17 mouse cellular contexts compared by ENCODE assay signal in the genomic region with DNA sequence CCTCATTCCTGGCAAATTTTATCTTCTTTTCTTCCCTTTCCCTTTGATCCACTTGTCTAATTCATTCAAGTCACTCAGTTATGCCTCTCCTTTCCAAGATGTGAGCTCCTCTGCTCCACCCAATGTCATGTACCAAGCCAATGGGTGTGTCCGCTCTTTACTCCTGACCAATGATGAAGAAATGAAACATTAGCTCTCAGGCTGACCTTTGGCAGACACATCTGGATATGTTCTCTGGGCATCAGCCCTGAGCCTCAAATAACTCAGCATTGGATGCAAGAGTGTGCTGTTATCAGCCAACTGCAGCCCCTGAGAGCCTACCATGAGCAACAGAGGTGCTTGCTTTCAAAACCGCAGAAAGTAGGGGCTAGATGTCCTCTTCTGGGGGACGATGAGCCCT.
A peak's percentile ranks its signal among the peaks of the same experiment; 100 is the strongest.
DNase-seq lines count a peak whose midpoint lies in the region.
"Had no signal": no experiment of that assay in that cellular context is flagged by ENCODE, and none has a peak within 500 bp of the region (broad histone marks: within the 10 kb centered on the region; RNA-seq: fewer than 3 reads in every experiment).

No protein-coding gene starts in this region.

- intact Hi-C loops in heart, postnatal 10 days (cut with DNase I): no loop called here

- peak; percentile 81 for DNase-seq in gastrocnemius, adult 18-20 months (ENCODE audit: low spot score)
- no peak for DNase-seq in gastrocnemius, postnatal 10 days
- DNase-seq in lung, adult 18-20 months: peak; percentile 16 to 29
- DNase-seq in lung, postnatal 4 days: no peak
- DNase-seq in NIH3T3 (ENCODE audit: low read depth): peak; percentile 11
- peak; percentile 33 to 39 for DNase-seq in heart, postnatal 10 days
- no peak for DNase-seq in cerebellum, adult 11 months
- DNase-seq in adrenal gland, adult 2 months: no peak
- DNase-seq: cerebellum, adult 2 months; cerebellum, postnatal 25 days; embryo, embryonic 11 days; kidney, adult 11 months; kidney, postnatal 36 days; layer of hippocampus, postnatal 36 days; liver, postnatal 0 days; thymus, adult 18-20 months; thymus, postnatal 4 days had no signal

Comparison
In these comparisons a context has a peak if more than half of its experiments do, and no peak if none do; other contexts are left out.
1. DNase-seq: peak in gastrocnemius, adult 18-20 months (single experiment), lung, adult 18-20 months (2 of 2), NIH3T3 (single experiment) and heart, postnatal 10 days (2 of 2); none in gastrocnemius, postnatal 10 days (single experiment), lung, postnatal 4 days (0 of 2), cerebellum, adult 11 months (single experiment) and adrenal gland, adult 2 months (single experiment).